Mouse (Mus musculus) 416B (cell line): ENCODE measurements at regions not wholly inside any gene's neighbourhood (a gene's known extent, or its start where the extent isn't known, plus 50 kb on each side); places are given as distances from the start of the nearest gene placed in this dataset.

Source experiments
- DNase-seq: peaks from one replicate; pipeline ENCODE4 v3.0.0; 2011; ENCODE audit warnings: low read depth

DNA sequence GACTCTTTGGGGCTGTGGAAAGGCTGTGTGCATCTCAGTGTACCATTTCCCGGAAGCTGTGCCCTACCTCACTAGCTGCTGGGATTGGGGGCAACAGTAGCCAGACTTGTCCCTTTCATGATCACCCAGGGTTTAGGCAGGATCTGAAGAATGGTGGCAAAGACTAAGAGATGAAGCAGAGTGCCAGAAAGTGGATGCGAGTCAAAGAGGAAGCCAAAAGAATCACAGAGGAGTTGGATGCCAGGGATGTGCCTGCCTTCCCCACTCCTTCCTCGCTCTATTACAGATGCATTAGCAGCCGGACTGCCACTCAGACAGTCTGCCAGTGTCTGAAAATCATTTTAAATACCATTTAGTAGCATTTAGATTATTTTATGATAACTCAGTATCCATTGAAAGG is 271.5 kb upstream of the Slc24a2 start:
- no peak for DNase-seq

DNA sequence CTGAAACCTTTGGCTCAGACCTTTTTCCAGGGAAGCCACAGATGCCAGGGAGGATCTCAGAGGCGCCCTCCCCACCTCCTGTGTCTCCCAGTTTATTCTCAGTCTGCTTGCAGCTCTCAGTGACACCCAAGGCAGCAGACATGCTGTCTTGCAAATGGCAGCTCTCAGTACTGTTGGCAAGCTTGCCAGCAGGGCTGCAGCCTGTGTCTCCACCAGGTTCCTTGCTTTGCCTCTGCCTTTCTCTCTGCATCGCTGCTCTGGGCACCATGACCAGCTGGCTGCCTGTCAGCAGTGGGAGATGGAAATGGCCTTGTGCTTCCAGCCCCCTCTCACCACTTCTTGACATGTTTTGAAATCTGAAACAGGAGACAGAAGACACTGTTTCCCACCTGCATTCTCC is 270.2 kb upstream of the Slc24a2 start:
- no peak for DNase-seq

DNA sequence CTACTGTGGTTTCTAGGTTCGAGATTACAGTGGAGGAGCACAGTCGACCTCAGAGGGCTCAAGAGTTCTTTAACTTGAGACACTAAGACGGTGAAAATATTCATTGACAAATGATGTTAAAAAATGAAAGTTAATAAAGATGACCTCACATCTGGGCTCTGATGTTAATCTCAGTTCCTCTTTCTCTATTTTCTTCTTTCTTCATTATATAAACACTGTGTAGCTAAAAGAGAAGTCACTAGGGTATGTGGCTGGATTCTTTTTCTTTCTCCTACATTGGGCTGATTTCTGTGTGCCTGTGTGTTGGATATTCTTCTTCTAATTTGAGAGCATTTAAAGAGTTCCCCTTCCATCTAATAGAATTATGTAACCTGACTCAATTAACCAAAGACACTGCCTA is 257.5 kb upstream of the Slc24a2 start:
- DNase-seq: no peak

DNA sequence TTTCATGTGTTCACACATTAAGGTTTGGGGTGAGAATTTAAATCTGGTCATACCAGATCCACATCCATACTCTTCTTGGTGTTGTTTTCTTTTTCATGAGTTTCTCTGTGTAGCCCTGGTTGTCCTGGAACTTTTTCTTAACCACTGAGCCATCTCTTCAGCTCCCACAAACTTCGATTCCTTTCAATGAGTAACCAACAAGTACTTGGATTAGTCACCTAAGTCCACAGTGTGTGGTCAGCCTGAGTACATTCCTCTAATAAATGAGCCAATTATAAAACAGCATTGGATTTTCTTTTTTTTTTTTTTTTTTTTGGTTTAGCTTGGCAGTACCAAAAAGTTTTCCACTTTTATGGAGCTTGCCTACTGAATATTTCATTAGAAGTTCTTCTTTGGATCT is 245.3 kb upstream of the Slc24a2 start:
- no peak for DNase-seq

DNA sequence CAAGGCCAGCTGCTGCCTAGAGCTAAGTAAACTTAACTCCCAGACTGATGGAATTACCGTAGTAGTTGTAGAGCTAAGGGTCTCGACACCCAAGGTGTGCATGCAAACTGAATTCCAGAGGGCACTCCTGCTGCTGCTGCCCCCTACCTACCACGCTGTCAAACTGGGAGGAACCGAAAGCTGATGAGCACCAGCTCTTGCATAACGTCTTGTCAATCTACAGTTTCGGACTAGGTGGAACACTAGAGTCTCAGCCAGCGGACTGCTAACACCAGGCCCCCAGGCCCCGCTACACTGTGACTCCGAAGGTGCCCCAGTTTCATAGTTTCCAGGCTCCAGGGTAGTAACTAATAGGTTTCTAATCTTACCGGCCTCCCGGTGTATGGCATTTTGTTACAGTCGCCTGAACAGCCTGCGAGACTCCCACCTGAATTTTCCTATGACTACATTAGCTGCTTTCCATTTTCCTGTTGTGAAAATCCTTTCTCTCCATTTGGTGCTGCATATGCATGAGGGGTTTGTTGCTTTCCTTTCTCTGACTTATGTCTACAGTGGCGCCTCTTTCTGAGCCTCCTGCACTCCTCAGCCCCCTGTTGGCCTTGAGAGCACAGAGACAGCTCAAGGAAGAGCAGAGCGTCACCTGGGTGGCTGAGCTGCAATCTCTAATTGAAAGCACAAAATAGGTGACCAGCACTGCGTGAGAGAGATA is 243.2 kb upstream of the Slc24a2 start:
- DNase-seq: no peak

DNA sequence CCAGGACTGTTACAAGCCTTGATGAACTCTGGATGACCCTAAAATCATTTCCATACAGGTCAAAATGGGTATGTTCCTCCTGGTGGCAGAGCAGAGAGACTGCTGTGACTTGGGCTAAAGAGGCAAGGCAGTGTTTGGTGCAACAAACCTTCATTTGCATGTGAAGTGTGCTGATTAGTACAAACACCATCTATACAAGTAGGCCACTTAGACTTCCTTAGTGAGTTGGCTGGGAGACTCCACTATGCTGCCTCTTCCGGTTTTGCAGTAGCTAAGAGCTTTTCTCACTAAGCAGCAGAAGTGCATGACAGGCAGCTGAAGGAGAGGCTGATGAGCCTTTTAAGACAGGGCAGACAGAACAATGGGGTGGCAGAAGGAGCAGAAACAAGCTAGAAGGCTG is 242.5 kb upstream of the Slc24a2 start:
- no peak for DNase-seq

DNA sequence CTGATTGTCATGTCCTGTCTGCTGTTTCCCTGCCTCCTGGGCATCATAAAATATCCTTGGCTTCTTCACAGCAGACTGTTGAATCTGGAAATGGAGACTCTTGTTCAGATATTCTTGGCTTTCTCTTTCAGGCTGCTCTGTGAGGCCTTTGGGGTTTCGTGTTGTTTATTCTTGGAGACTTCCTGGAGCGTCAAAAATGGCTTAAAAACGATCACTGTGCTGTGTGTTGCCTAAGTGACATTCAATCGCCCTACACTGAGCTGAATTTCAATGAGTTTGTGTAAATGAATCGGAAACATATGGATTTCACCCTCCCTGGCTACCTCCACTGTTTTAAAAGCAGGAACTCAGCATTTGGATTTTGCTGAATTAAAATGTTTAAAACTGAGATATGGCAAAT is 241.1 kb upstream of the Slc24a2 start:
- no peak for DNase-seq

DNA sequence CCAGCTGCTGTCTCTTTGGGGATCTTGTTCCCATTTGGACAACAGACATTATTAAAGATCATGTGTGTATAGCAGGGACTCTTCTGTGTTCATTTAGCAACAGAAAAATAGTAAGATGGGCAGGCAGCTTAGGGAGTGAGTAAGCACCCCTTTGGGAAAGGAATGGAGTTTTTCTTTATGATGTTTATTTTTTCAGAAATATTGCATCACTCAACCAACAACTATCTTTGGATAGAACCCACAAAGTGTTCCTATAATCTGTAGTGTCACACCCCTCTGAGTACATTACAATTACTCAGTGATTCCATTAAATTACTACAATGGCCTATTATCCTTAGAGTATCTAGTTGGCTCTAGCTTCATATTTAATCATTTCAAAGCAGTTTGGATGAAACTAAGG is 237.3 kb upstream of the Slc24a2 start:
- DNase-seq: no peak

DNA sequence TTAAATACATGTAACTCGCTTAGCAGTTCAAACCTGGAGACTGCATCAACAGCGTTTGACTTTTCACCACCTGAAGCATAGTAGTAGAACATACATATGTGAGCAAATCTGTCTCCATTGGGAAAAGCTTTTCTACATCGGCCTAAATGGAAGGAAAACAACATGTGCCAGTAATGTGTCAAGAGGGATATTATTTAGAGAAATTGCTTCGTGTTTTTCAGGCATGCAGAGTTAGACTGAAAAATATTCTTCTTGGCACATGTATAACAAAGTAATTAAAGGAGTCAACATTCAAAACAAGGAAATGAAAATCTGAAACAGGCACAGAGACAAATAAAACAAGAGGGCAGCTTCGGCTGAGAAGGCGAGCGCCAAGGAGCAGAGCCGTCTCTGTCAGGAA is 236.7 kb upstream of the Slc24a2 start:
- no peak for DNase-seq

DNA sequence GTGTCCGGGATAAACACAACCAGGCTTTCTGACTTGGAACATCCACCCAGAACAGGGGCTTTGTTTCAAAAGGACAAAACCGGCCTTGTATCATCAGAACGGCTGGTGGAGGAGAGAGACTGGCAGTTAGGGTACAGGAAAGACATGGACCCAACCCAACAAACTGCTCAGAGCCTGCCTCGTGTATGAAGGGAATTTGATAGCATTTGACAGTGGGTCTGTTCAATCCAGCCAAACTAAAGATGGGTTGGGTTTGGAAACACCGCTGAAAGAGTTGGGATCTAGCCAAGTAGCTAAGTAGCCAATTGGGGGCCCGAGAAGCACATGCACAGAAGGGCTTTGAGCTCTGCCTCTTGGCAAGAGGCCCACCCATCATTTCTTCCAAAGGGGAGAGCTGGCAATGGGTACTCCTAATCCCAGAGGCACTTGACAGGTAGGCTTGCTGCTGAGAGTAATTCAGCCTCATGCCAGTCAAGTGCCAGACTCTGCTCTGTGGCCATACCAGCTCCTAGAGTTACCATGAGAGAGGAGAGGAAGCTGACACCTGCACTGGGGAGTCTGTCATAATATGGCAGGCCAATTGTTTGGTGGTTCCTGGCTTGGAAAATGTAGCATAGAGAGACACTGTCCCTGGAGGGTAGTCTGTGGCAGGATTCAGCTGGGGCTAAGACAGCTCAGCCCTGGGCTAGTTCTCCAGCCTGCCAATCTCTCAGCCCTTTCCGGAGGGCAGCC is 231.1 kb upstream of the Slc24a2 start:
- DNase-seq: no peak

DNA sequence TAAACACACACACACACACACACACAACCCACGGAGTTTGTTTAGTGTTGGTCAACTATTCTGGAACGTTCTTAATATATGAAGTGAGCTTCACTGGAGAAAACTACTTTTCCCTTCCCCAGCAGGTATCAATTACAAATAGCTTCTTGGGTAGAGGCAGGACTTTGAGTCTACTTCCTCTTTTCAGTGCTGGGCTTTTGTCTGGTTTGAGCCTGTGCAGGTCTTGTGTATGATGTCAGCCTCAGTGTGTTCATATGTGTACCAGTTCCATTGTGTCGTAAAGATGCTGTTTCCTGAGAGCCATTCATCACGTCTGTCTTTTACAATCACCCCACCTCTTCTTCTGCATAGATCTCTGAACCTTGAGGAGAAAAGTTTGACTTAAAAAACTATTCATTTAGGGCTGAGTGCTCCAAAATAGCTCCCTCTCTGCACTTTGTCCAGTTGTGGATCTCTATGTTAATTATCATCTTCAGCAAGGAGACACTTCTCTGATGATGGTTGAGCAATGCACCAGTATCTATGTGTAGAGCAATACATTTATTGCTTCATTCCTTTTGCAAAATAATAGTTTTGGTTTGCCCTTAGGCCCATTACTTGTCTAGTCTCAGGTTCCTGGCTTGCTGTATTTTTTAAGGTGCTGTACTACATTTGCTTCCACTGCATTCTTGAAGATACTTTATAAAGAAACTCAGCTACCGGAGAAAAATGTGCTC is 225.7 kb upstream of the Slc24a2 start:
- peak; percentile 11 for DNase-seq

DNA sequence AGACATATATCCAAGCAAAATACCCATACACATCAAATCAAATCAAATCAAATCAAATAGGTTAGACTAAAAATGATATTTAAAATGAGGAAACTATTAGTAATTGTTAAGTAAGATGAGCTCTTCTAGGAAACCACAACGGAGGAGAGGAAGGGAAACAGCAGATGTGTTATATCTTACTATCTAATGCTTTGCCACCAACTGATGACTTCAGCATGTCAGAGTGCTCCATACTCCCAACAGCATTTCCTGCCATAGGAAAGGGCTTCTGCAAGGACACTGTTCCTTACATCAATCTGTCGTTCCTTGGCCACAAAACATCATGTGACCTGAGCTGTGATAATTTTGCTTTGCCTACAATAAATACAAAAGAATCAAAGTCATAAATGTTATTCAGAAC is 221.8 kb upstream of the Slc24a2 start:
- DNase-seq: peak; percentile 25

DNA sequence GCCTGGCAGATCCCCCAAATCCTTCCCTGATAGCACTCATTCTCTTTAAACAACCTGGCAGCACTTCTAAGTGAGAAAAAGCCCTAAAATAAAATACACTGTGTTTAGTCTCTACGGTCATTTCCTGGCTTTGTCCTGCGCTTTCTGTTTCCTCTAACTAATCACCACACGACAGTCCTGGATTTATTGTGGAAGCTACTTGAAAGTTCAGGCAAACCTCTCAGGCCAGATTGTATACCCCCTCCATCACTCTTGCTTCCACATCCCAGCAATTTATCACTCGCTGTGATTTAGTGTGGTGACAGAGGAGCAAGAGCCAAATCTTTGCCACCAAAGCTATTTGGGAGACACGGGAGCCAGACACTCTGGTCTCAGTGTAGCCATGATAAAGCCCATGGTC is 221.0 kb upstream of the Slc24a2 start:
- DNase-seq: no peak

DNA sequence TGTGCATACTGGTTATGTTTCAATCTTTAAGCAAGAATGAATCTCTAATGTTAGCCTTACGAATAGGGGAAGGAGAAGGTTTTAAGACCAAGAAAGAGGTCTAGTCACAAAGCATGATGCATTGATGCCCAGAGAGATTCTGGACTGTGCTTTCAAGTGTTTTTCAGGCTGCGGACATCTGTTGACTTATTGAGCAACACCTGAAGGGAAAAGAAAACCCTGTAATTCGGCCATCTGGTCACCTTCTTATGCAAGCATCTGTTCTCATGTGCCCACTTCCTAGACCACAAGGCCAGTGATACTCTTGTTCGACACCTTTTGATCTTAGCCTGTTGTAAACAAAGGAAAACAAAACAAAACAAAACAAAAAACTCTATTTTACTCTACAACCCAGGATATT is 218.1 kb upstream of the Slc24a2 start:
- DNase-seq: no peak

DNA sequence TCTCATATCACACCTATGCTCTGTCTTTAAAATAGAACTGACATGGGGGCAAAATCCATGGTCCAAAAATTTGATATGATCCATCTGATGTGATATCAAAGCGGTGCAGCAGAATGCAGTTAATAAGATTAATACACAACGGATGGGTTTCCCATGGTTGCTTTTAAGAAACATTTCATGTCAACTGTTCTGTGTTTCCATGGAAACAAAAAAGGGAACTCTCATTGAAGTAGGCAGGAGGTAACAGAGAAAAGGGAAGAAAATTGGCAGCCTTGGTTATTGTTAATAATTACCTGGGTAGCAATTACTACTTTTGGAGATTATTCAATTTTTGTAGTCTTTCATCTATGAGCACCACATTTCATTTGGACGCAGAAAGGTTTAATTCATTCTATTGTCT is 216.6 kb upstream of the Slc24a2 start:
- DNase-seq: no peak

DNA sequence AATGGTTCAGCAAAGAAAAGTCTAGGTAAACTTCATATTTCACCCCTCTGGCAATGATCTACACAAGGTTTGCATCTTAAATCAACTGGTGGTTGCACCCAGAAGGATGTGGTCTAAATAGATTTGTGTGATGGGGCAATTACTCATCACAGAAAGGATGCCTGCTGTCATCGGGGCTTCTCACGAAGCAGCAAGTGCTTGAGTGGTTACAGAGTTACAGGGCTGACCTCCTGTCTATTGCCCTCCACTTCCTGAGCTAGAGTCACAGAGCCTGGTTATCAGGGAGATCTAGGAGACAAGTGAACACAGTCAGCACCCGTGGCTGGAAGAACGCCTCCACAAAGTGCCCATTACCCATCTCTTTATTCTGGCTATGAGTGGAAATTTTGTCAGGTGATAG is 203.9 kb upstream of the Slc24a2 start:
- DNase-seq: peak; percentile 85

DNA sequence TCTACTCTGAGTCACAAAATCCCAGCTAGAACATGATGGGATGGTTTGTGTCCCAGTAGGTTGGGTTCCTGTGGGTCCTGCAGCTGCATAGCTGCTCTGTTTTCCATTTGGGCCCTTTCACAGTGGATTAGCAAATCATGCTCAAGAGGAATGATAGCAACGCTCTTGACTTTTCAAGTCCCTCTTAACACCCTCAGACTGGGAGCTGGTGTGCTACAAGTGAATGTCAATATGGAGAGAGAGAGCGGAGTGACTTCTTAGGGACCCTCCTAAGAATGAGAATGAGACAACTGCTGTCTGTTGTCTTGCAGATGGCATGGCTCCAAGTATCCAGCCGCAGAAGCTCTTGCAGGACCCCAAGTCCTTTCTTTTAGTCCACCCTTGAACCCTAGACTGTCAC is 198.1 kb upstream of the Slc24a2 start:
- no peak for DNase-seq

DNA sequence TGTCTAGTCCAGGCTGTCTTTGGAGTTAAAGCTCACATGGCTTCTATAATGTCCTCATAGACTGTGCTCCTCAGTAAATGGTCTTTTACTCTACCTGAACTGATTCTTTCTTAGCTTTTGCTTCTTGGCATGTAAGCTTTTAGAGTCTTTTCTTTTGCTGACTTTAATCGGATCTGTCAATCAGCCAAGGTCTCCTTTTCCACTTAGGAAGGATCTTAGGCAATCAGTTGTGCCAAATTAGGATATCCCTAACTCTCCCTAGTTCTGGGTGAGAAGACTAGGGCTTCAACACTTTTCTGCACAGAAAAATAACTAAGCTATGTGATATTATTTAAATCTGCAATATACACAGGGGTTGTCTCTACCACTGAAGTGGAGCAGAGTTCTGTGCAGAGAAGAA is 193.8 kb upstream of the Slc24a2 start:
- no peak for DNase-seq

DNA sequence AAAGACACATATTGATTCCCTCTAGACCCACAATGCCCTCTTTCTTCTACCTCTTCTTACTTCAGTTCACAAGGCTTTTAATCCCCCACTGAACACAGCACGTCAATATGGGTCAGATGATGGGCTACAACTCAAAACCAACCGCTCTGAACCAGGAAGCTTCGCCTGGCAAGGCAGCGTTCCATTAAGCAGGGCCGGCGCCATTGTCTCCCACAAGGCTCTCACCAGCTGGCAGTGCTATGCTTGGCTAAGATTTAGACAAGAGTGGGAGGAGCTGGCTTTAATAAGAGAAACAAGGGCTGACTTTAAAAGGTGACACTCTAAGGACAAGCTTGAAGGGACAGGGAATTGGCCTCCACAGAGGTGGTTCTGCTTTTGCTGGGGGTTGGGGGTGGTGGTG is 192.3 kb upstream of the Slc24a2 start:
- DNase-seq: no peak

DNA sequence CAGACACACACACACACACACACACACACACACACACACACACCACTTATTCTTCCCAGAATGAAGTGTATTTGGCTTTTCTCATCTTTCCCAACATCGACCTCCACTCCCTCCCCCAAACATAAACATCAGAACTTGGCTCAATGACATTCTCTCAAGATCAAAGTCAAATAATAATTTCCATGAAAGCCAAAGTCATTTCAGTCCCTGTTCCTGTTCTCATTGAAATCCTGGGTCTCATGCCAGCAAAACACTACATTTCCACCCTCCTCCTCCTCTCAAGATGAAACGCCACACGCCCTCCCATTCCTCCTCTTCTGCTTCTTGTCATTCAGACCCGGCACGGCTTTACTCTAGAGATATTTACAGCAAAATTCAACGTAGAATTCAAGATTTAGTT is 173.1 kb upstream of the Slc24a2 start:
- DNase-seq: no peak

DNA sequence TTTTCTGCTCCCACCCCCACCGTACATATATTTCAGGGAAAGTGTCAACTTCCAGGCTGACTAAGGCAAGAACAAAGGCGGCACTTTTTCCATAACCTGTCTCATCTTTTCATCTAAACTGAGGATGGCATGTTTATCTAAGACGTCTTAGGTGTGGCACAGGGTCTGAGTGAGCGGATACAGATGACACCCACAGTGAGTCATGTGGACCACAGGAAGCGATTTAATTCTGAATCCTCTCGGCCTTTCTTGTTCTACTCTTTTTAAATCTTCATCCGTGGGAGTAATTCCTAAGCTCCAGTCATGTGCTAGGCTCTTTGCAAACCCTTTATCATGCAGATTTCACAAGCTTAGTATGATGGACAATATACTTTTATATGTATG is 171.9 kb upstream of the Slc24a2 start:
- DNase-seq: no peak

DNA sequence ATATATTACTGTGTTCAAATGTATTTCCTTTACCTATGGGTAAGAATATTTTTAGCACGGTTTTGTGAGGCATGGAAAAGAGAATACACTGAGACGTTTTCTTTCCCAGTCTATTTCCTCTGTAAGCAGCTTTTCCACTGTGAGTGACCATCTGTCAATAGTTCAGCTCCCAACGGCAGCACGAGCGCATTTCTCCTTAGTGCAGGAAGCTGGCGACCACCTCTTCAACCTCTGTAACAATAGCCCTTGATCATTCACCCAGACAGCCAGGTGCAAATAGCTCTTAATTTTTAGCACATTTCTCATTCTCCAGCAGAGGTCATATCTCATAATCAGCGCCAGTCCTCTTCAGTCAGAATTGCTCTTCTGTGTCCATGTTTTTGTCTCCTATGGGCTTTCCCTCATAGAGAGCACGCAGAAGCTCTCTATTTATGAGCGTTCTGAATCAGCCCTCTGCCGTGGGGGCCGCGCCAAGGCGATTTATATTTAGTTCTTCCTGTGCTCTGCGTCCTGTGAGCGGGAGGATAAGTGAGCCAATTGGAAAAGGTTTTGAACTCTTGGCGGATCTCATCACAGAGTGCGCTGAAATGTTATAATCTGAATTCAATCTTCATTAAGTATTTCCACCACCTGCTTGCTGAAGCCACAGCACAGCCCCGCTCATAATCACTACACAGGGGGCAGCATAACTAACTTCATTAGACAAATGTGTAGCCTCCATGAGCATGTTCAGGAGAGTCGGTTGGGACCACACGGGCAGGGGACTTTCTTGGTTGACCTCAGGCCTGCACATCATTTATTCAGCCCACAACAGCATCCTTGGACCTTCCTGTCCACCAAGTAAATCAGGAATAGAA is 171.3 kb upstream of the Slc24a2 start:
- DNase-seq: no peak

DNA sequence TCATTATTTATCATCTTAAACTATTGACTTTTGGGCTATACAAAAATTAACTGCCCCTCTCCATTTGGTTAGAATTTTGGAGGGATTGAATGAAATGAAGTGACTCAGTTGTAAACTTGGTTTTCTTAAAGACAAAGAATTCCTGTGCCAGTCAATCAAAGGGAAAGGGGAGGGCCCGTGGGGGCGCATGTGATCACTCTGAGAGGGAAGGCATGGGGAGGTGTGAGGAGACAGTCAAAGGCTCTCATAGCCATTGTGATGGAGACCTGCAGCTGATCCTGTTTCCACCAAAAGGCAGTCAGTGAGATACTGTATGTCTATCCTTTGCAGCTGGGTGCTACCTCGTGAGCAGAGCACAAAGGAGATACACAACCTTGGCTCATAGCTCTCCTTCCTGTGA is 156.6 kb upstream of the Slc24a2 start:
- no peak for DNase-seq
